Mouse (Mus musculus) heart, embryonic 12.5 days (tissue): ENCODE results near the gene Lancl1. TPM values are rescaled to one million over a fixed set of nuclear protein-coding genes. Genes with fewer than 3 reads are reported as not detected.

ENCODE experiments used
- ATAC-seq: fragments of 200-750 bp; cut with Nextera tagmentation; 2 replicates; pipeline ENCODE4 v1.8.0; 2017; ENCODE audit warnings: moderate TSS enrichment, moderate library complexity; ENCODE audit not compliant: insufficient number of reproducible peaks, low FRiP score
- H3K27ac ChIP-seq: fragments of 300-500 bp; sonication (generic); 2 replicates; pipeline ENCODE4 v1.5.1; 2016; ENCODE audit warnings: mild to moderate bottlenecking, moderate library complexity; ENCODE audit not compliant: poor library complexity, severe bottlenecking
- H3K27me3 ChIP-seq: fragments of 300-500 bp; sonication (generic); replicated peaks from 2 replicates; pipeline ENCODE4 v1.6.1; 2016; ENCODE audit warnings: mild to moderate bottlenecking, moderate library complexity
- H3K36me3 ChIP-seq: fragments of 300-500 bp; sonication (generic); 2 replicates; pipeline ENCODE4 v1.6.1; 2016; ENCODE audit warnings: mild to moderate bottlenecking, moderate library complexity
- H3K4me1 ChIP-seq: fragments of 300-500 bp; sonication (generic); replicated peaks from 2 replicates; pipeline ENCODE4 v1.6.1; 2016; ENCODE audit warnings: mild to moderate bottlenecking
- H3K4me2 ChIP-seq: fragments of 300-500 bp; sonication (generic); 2 replicates; pipeline ENCODE4 v1.6.1; 2016; ENCODE audit warnings: mild to moderate bottlenecking, moderate library complexity
- H3K4me3 ChIP-seq: fragments of 300-500 bp; sonication (generic); 2 replicates; pipeline ENCODE4 v1.5.1; 2016; ENCODE audit warnings: mild to moderate bottlenecking
- H3K9ac ChIP-seq: fragments of 300-500 bp; sonication (generic); 2 replicates; pipeline ENCODE4 v1.6.1; 2016; ENCODE audit warnings: mild to moderate bottlenecking, moderate library complexity
- H3K9me3 ChIP-seq: fragments of 300-500 bp; sonication (generic); replicated peaks from 2 replicates; pipeline ENCODE4 v1.6.1; 2016; ENCODE audit warnings: mild to moderate bottlenecking, moderate library complexity
- WGBS: fragments of 180-500 bp; shearing (Covaris S2); methylation state at CpG from one replicate; pipeline ENCODE4 v1.1.7; 2016; 5-methylcytosine and 5-hydroxymethylcytosine counted together
- polyA plus RNA-seq: library from polyadenylated mRNA; unstranded; fragments of >200 nt; fragmentation: Nextera tagmentation; extraction: Ambion mirVana; gene quantifications from 2 replicates; pipeline ENCODE4 v1.2.1, GENCODE M21; 2016

Lancl1 gene
- polyA plus RNA-seq, 1 experiment from 2014 or later: 63.3 TPM

DNA sequence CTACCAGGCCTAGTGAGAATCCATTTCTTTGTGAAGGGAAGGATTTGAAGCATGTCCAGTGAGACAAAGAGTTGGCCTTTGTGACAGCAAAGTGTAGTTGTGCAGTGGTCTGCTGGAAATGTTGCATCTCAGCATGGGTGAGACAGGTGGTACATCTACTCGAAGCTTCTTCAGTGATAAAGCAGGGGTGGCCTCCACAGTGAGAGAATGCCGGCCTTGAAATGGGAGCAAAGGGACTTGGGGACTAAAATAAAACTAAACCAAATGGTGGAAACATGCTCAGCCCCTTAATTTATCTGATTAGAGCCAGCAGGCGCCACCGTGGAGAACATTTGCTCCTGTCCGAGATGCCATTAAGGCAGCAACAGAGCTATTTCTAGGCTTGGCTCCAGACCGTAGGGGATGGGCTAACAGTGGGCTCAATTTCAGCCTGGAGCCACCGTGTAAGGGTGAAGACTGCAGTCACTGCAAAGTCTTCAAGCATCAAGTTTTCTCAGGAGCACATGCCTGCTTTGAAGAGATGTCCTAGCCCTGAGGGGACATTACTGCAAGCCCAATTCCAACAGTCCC, 53.5 kb downstream of the Lancl1 start:
- Histone ChIP-seq H3K36me3 (no peaks in the 10 kb centered on the region), H3K27ac (no peak overlapping the region), H3K27me3 (no peaks in the 10 kb centered on the region), H3K4me2 (no peak overlapping the region), H3K4me3 (no peak overlapping the region), H3K4me1 (peaks cover 20% of the 10 kb centered on the region), H3K9ac (no peak overlapping the region), H3K9me3 (no peaks in the 10 kb centered on the region)
- no peak; the same call in 1 of the 2 replicates for ATAC-seq
- 22% methylated on average over 7 of the region's 7 CpGs for WGBS

GRCm38 (mm10) chr1:66980129-66980528, 58.5 kb downstream of the Lancl1 start:
- Histone ChIP-seq H3K36me3 (no peaks in the 10 kb centered on the region), H3K27ac (no peak overlapping the region), H3K4me1 (peaks cover 8% of the 10 kb centered on the region), H3K9me3 (no peaks in the 10 kb centered on the region), H3K9ac (no peak overlapping the region), H3K27me3 (no peaks in the 10 kb centered on the region), H3K4me3 (no peak overlapping the region), H3K4me2 (no peak overlapping the region)
- ATAC-seq: no peak
- 91% methylated on average over 1 of the region's 1 CpGs for WGBS

GRCm38 (mm10) chr1:66975456-66975855, 63.2 kb downstream of the Lancl1 start:
- no peak overlapping the region for H3K4me2 ChIP-seq
- no peak for ATAC-seq
- H3K27me3 ChIP-seq: no peaks in the 10 kb centered on the region
- no peaks in the 10 kb centered on the region for H3K9me3 ChIP-seq
- no peak overlapping the region for H3K9ac ChIP-seq
- H3K36me3 ChIP-seq: no peaks in the 10 kb centered on the region
- 0 out of 2 replicates have a peak, but pooled peaks cover 4% of the 10 kb centered on the region for H3K4me1 ChIP-seq
- no peak overlapping the region for H3K4me3 ChIP-seq
- H3K27ac ChIP-seq: no peak overlapping the region
- WGBS: 62% methylated on average over 2 of the region's 2 CpGs

- no peaks in the 10 kb centered on the region for H3K9me3 ChIP-seq
- H3K9ac ChIP-seq: no peak overlapping the region
- no peaks in the 10 kb centered on the region for H3K4me1 ChIP-seq
- H3K4me2 ChIP-seq: no peak overlapping the region
- no peak for ATAC-seq
- no peaks in the 10 kb centered on the region for H3K36me3 ChIP-seq
- H3K27me3 ChIP-seq: no peaks in the 10 kb centered on the region
- 68% methylated on average over 4 of the region's 4 CpGs for WGBS
- H3K4me3 ChIP-seq: no peak overlapping the region
- H3K27ac ChIP-seq: no peak overlapping the region
Observed at GRCm38 (mm10) chr1:66964857-66965256, 73.8 kb downstream of the Lancl1 start.

GRCm38 (mm10) chr1:66960536-66961243, 78.0 kb downstream of the Lancl1 start:
- no peaks in the 10 kb centered on the region for H3K27me3 ChIP-seq
- no peak overlapping the region for H3K9ac ChIP-seq
- H3K36me3 ChIP-seq: no peaks in the 10 kb centered on the region
- ATAC-seq: peak; percentile 55; the same call in 1 of the 2 replicates
- H3K9me3 ChIP-seq: peaks cover 3% of the 10 kb centered on the region; the same call in 1 of the 2 replicates
- 51% methylated on average over 8 of the region's 8 CpGs for WGBS
- no peaks in the 10 kb centered on the region for H3K4me1 ChIP-seq
- H3K4me3 ChIP-seq: no peak overlapping the region
- H3K4me2 ChIP-seq: no peak overlapping the region
- 0 out of 2 replicates have a peak overlapping the region, but pooled peaks have one; percentile 30 for H3K27ac ChIP-seq

- no peak overlapping the region for H3K4me2 ChIP-seq
- H3K27ac ChIP-seq: no peak overlapping the region
- H3K4me1 ChIP-seq: no peaks in the 10 kb centered on the region
- no peak overlapping the region for H3K9ac ChIP-seq
- ATAC-seq: no peak
- 78% methylated on average over 3 of the region's 3 CpGs for WGBS
- H3K36me3 ChIP-seq: no peaks in the 10 kb centered on the region
- H3K27me3 ChIP-seq: no peaks in the 10 kb centered on the region
- H3K4me3 ChIP-seq: no peak overlapping the region
- H3K9me3 ChIP-seq: peaks cover 3% of the 10 kb centered on the region; the same call in 1 of the 2 replicates
Observed at GRCm38 (mm10) chr1:66957361-66957760, 81.3 kb downstream of the Lancl1 start.

DNA sequence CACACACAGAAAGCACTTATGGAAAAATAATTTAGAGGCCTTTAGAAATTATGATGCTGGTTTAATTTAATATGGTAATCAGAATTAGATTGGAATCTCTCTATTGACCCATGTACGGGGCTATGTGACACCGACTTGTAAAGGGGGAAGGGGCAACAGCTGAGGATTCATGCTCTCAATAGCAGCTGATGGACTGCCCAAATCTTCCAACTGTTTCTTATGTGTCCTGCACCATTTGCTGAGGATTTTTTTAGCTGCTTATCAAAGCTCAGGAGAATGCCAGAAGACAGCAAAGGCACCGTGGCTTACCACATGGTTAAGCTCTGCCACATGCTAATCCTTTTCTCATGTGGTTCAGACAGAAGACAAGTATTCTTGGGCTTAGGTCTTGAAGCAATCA, 87.6 kb downstream of the Lancl1 start:
- H3K9me3 ChIP-seq: peaks cover 3% of the 10 kb centered on the region; the same call in 1 of the 2 replicates
- no peak overlapping the region for H3K27ac ChIP-seq
- ATAC-seq: no peak
- H3K4me1 ChIP-seq: no peaks in the 10 kb centered on the region
- no peak overlapping the region for H3K4me3 ChIP-seq
- H3K36me3 ChIP-seq: no peaks in the 10 kb centered on the region
- 71% methylated on average over 3 of the region's 3 CpGs for WGBS
- H3K9ac ChIP-seq: no peak overlapping the region
- H3K27me3 ChIP-seq: no peaks in the 10 kb centered on the region
- H3K4me2 ChIP-seq: no peak overlapping the region

Other genes with a start within 250 kb of the Lancl1 start
- gene Kansl1l, start 221.3 kb downstream of the Lancl1 start, polyA plus RNA-seq: 12.1 and 13.1 TPM in 2 replicates
- gene Acadl, start 175.6 kb downstream of the Lancl1 start, polyA plus RNA-seq: 396 and 405 TPM in 2 replicates
- gene Myl1, start 93.5 kb downstream of the Lancl1 start, polyA plus RNA-seq: 492 and 517 TPM in 2 replicates
- gene Cps1, start 84.2 kb upstream of the Lancl1 start, polyA plus RNA-seq: 0.15 and 0.27 TPM in 2 replicates